Mouse (Mus musculus): ENCODE data around the gene Zfyve1.

GRCm38 (mm10) chr12:83617261-83617660 lies 20.2 kb upstream of the Zfyve1 start:
- no peak for TF ChIP-seq POLR2A (IDR thresholded peaks at IDR 0.05; ENCODE audit: low read depth, low read length)
- no peak for TF ChIP-seq CTCF (IDR thresholded peaks at IDR 0.05; ENCODE audit: borderline replicate concordance, insufficient read depth, low read length)

Measured in embryonic fibroblast, embryonic 13.5 days (primary cell).